Mouse (Mus musculus): ENCODE results near the gene Guf1. TPM values are rescaled to one million over a fixed set of nuclear protein-coding genes. Genes with fewer than 3 reads are reported as not detected.

Guf1 gene
- 47.9 and 54.2 TPM in 2 replicates for polyA plus RNA-seq (2014; fragmentation: Nextera tagmentation; extraction: Ambion mirVana)

DNA sequence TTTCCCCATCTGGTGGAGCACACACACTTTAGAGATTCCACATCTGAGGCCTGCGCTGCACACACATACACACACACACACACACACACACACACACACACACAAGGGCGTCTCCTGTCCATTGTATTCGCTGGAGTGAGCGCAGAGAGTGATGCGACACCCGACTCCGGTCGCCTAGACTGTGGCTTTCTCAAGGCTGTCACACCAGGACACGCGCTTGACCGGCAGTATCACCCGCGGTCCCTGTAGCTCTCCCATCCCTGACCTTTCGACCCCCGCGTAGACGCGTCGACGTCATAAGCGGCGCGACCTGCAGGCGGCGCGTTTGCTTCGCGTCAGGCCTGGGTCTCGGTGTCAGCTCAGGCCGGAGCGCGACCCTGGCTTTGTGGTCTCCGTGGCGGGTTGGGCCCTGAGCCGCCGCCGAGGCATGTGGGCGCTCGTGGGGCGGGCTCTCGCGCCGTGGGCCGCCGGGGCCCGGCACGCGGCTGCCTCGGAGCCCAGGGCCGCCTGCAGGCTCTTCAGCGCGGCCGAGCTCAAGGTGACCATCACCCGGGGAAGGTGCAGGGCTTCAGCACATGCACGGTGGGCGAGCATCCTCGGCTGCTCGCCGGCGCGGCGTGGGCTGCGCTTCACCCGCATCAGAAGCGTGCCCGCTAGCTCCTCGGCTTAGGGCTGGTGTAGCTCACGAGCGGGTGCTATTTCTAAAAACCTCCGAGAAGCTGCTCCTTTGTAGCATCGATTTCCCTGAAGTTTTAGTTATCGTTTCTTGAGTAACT, at the start of gene Guf1:
Guf1 (plus strand) TSS at position 296 of the 776 bp plus-strand sequence.
- Histone ChIP-seq H3K27ac (replicated peaks; ENCODE audit: low read depth, low read length) (peak within 1 kb of the TSS; percentile 59), H3K4me2 (ENCODE audit: low read depth, severe bottlenecking) (peak within 1 kb of the TSS; percentile 56), H3K27me3 (ENCODE audit: control insufficient read depth, insufficient read depth, low read length) (no peaks in the 10 kb centered on the region), H3K9me3 (ENCODE audit: control insufficient read depth, low read length) (no peaks in the 10 kb centered on the region), H3K36me3 (ENCODE audit: control insufficient read depth, insufficient read depth, low read length) (no peaks in the 10 kb centered on the region), H3K4me3 (ENCODE audit: low read depth, low read length) (peak within 1 kb of the TSS; percentile 83), H3K4me1 (ENCODE audit: control insufficient read depth, insufficient read depth, low read length) (no peaks in the 10 kb centered on the region; the same call in 1 of the 2 replicates), H3K9ac (ENCODE audit: low read length) (peak within 1 kb of the TSS; percentile 97)
- peak; percentile 92 for ATAC-seq (ENCODE audit: insufficient number of reproducible peaks, low FRiP score, low TSS enrichment, low read depth)
- DNase-seq (ENCODE audit: low spot score) = peak; percentile 96
- 2% methylated on average over 68 of the region's 72 CpGs for WGBS

DNA sequence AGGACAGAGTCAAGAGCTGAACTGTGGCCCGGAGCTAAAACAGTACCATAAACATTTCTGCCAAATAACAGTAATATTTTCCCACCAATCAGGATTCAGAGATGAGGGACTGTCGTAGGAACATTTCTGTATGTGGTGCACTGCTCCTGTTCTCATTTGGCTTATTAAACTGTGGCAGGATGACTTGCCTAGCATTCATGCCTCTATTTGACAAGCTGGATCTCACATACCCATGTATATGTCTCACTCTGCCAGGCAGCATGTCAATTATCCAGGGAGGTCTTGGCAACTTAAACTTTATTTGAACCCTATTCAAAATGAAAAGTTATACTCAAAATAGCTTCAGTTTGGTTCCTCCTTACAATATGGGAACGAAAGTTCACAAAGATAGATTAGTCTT, 49.7 kb upstream of the Guf1 start:
- no peak overlapping the region for H3K4me2 ChIP-seq (ENCODE audit: low read depth, severe bottlenecking)
- 93% methylated on average over 3 of the region's 3 CpGs for WGBS
- H3K36me3 ChIP-seq (ENCODE audit: control insufficient read depth, insufficient read depth, low read length) = no peaks in the 10 kb centered on the region
- H3K4me3 ChIP-seq (ENCODE audit: low read depth, low read length) = no peak overlapping the region
- ATAC-seq (ENCODE audit: insufficient number of reproducible peaks, low FRiP score, low TSS enrichment, low read depth) (no peak), DNase-seq (ENCODE audit: low spot score) (no peak)
- H3K9ac ChIP-seq (ENCODE audit: low read length) = no peak overlapping the region
- H3K27ac ChIP-seq (replicated peaks; ENCODE audit: low read depth, low read length) = no peak overlapping the region
- H3K27me3 ChIP-seq (ENCODE audit: control insufficient read depth, insufficient read depth, low read length) = no peaks in the 10 kb centered on the region
- H3K9me3 ChIP-seq (ENCODE audit: control insufficient read depth, low read length) = no peaks in the 10 kb centered on the region
- no peaks in the 10 kb centered on the region for H3K4me1 ChIP-seq (ENCODE audit: control insufficient read depth, insufficient read depth, low read length)

DNA sequence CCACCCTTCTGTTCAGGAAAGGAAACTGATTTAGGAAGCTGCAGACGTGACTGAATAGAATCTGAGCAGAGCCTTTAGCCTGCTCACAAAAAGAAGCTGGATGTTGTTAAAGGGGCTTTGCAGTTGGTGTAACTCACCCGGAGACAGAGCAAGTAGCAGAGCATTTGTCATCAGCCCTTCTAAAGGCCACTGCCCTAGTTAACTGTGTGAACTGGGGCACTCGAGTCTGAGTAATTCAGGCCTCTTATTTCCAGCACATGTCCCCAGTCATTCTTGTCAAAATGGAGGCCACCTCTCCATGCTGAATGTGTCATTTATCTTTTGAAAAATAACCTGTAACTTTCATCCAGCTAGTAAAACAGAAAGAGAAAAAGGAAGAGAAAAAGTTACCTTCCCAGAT, 45.1 kb upstream of the Guf1 start:
- Histone ChIP-seq H3K36me3 (ENCODE audit: control insufficient read depth, insufficient read depth, low read length) (no peaks in the 10 kb centered on the region), H3K9ac (ENCODE audit: low read length) (no peak overlapping the region), H3K27me3 (ENCODE audit: control insufficient read depth, insufficient read depth, low read length) (no peaks in the 10 kb centered on the region), H3K4me3 (ENCODE audit: low read depth, low read length) (no peak overlapping the region), H3K9me3 (ENCODE audit: control insufficient read depth, low read length) (no peaks in the 10 kb centered on the region), H3K27ac (replicated peaks; ENCODE audit: low read depth, low read length) (no peak overlapping the region), H3K4me1 (ENCODE audit: control insufficient read depth, insufficient read depth, low read length) (no peaks in the 10 kb centered on the region), H3K4me2 (ENCODE audit: low read depth, severe bottlenecking) (no peak overlapping the region)
- no peak for ATAC-seq (ENCODE audit: insufficient number of reproducible peaks, low FRiP score, low TSS enrichment, low read depth)
- DNase-seq (ENCODE audit: low spot score) = no peak
- 40% methylated on average over 3 of the region's 3 CpGs for WGBS

DNA sequence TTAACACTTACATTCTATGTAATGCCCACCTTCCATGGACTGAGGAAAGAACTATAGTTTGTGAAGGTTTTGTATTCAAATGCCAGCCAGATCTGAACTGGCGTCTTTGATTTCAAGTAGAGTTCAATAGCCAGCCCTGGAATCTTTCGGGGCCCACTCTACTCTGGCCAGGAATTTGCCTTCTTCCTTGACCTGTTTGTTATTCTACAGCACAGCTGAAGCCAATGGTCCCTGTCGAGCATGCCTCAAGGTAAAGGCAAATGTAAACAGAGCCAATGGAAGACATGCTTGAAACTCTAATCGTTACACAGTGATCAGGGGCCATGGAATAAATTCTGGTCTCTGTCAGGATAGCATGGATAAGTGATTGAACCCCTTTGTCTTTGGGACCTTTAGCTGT, 44.5 kb upstream of the Guf1 start:
- no peak for DNase-seq (ENCODE audit: low spot score)
- no peak for ATAC-seq (ENCODE audit: insufficient number of reproducible peaks, low FRiP score, low TSS enrichment, low read depth)
- no peak overlapping the region for H3K9ac ChIP-seq (ENCODE audit: low read length)
- no peaks in the 10 kb centered on the region for H3K27me3 ChIP-seq (ENCODE audit: control insufficient read depth, insufficient read depth, low read length)
- no peaks in the 10 kb centered on the region for H3K4me1 ChIP-seq (ENCODE audit: control insufficient read depth, insufficient read depth, low read length)
- H3K4me2 ChIP-seq (ENCODE audit: low read depth, severe bottlenecking) = no peak overlapping the region
- no peaks in the 10 kb centered on the region for H3K36me3 ChIP-seq (ENCODE audit: control insufficient read depth, insufficient read depth, low read length)
- WGBS = 77% methylated on average over 4 of the region's 4 CpGs
- H3K27ac ChIP-seq (replicated peaks; ENCODE audit: low read depth, low read length) = no peak overlapping the region
- no peaks in the 10 kb centered on the region for H3K9me3 ChIP-seq (ENCODE audit: control insufficient read depth, low read length)
- H3K4me3 ChIP-seq (ENCODE audit: low read depth, low read length) = no peak overlapping the region

DNA sequence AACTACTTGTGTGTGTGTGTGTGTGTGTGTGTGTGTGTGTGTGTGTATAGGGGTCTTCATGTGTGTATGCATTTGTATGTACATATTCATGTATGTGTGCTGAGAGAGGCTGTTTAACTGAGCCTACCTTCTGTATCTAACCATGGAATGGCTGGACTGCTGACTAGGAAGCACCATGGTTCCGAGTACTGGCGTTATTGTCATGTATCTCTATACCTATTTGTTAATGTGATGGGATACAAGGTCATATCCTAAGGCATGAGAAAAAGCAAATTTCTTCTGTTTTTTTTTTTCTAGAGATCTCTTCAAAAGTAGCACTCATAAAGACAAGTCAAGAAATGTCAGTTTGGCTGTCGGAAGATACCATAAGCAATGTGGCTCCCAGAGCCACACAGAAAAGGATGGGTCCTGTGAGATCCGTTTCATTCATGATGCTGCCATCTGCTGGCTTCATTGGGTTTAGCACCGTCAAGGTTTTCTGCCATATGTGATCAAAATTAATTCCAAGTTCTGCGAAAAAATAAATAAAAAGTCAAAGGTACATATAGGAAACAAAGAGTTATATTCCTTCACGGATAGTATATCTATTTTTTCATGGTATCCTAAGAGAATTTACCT, 36.0 kb upstream of the Guf1 start:
- no peaks in the 10 kb centered on the region for H3K9me3 ChIP-seq (ENCODE audit: control insufficient read depth, low read length)
- H3K4me2 ChIP-seq (ENCODE audit: low read depth, severe bottlenecking) = no peak overlapping the region
- H3K27me3 ChIP-seq (ENCODE audit: control insufficient read depth, insufficient read depth, low read length) = no peaks in the 10 kb centered on the region
- no peak overlapping the region for H3K4me3 ChIP-seq (ENCODE audit: low read depth, low read length)
- ATAC-seq (ENCODE audit: insufficient number of reproducible peaks, low FRiP score, low TSS enrichment, low read depth) = no peak
- H3K4me1 ChIP-seq (ENCODE audit: control insufficient read depth, insufficient read depth, low read length) = no peaks in the 10 kb centered on the region
- no peak overlapping the region for H3K27ac ChIP-seq (replicated peaks; ENCODE audit: low read depth, low read length)
- WGBS = 41% methylated on average over 7 of the region's 7 CpGs
- DNase-seq (ENCODE audit: low spot score) = peak; percentile 67
- H3K9ac ChIP-seq (ENCODE audit: low read length) = no peak overlapping the region
- H3K36me3 ChIP-seq (ENCODE audit: control insufficient read depth, insufficient read depth, low read length) = no peaks in the 10 kb centered on the region

DNA sequence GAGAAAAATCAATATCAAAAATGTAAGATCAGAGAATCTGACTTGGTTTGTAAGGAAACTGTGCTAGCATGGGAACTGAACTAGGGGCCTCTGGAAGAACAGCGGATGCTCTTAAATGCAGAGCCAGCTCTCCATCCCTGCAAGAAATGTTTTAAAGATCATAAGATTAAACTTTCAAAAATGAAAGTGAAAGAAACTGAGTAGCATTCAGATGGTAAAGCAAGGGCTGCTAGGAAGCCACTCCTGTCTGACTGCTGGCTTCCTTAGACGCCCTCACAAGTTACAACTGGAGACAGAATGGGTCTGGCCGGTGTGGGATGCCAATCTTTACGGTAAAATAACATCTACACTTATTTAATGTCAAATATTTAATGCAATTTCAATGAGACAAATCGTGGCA, 34.7 kb upstream of the Guf1 start:
- H3K27me3 ChIP-seq (ENCODE audit: control insufficient read depth, insufficient read depth, low read length) = no peaks in the 10 kb centered on the region
- H3K4me1 ChIP-seq (ENCODE audit: control insufficient read depth, insufficient read depth, low read length) = no peaks in the 10 kb centered on the region
- H3K36me3 ChIP-seq (ENCODE audit: control insufficient read depth, insufficient read depth, low read length) = no peaks in the 10 kb centered on the region
- H3K4me2 ChIP-seq (ENCODE audit: low read depth, severe bottlenecking) = no peak overlapping the region
- no peak overlapping the region for H3K4me3 ChIP-seq (ENCODE audit: low read depth, low read length)
- ATAC-seq (ENCODE audit: insufficient number of reproducible peaks, low FRiP score, low TSS enrichment, low read depth) = no peak
- H3K27ac ChIP-seq (replicated peaks; ENCODE audit: low read depth, low read length) = no peak overlapping the region
- H3K9ac ChIP-seq (ENCODE audit: low read length) = no peak overlapping the region
- no peaks in the 10 kb centered on the region for H3K9me3 ChIP-seq (ENCODE audit: control insufficient read depth, low read length)
- 70% methylated on average over 5 of the region's 5 CpGs for WGBS
- DNase-seq (ENCODE audit: low spot score) = no peak

DNA sequence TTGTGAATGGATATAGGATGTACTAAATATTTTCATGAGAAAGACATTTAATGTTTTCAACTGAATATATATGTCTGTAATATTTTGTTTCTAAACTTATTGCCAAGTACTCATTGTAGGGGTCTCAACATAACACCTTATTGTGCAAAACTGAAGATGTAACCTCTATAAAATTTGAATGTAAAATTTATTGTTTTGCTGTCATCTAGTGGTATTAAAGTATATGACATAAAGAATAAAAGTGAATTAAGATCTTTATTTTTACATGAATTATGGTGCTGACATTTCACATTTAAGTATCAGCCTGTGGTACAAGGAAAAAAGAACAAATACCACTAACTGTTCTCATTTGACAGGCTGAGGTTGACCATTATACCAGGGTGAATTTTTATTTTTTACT, 32.8 kb upstream of the Guf1 start:
- no peaks in the 10 kb centered on the region for H3K27me3 ChIP-seq (ENCODE audit: control insufficient read depth, insufficient read depth, low read length)
- DNase-seq (ENCODE audit: low spot score) (no peak), ATAC-seq (ENCODE audit: insufficient number of reproducible peaks, low FRiP score, low TSS enrichment, low read depth) (no peak)
- H3K27ac ChIP-seq (replicated peaks; ENCODE audit: low read depth, low read length) = no peak overlapping the region
- no peak overlapping the region for H3K4me2 ChIP-seq (ENCODE audit: low read depth, severe bottlenecking)
- H3K9ac ChIP-seq (ENCODE audit: low read length) = no peak overlapping the region
- no peaks in the 10 kb centered on the region for H3K4me1 ChIP-seq (ENCODE audit: control insufficient read depth, insufficient read depth, low read length)
- no peaks in the 10 kb centered on the region for H3K36me3 ChIP-seq (ENCODE audit: control insufficient read depth, insufficient read depth, low read length)
- H3K4me3 ChIP-seq (ENCODE audit: low read depth, low read length) = no peak overlapping the region
- no peaks in the 10 kb centered on the region for H3K9me3 ChIP-seq (ENCODE audit: control insufficient read depth, low read length)

DNA sequence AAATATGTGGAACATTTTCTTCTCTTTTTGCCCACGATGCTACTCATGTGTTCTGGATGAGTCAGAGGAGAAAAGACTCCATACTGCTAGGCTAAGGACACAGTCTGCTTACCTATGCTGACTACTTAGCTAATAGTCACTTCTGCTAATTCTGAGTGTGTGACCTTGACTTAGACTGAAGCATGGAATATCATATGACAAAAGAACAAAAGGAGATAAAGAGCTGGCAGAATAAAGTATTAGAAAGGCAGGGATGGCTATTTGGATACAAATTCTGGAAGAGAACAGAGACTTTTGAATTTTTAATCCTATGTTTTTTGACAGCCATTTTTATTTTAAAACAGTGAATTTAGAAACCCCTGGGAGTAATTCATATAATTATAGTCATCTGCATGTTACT, 15.0 kb upstream of the Guf1 start:
- no peak overlapping the region for H3K27ac ChIP-seq (replicated peaks; ENCODE audit: low read depth, low read length)
- H3K9ac ChIP-seq (ENCODE audit: low read length) = no peak overlapping the region
- no peaks in the 10 kb centered on the region for H3K36me3 ChIP-seq (ENCODE audit: control insufficient read depth, insufficient read depth, low read length)
- no peaks in the 10 kb centered on the region for H3K4me1 ChIP-seq (ENCODE audit: control insufficient read depth, insufficient read depth, low read length)
- no peak overlapping the region for H3K4me2 ChIP-seq (ENCODE audit: low read depth, severe bottlenecking)
- H3K27me3 ChIP-seq (ENCODE audit: control insufficient read depth, insufficient read depth, low read length) = no peaks in the 10 kb centered on the region
- DNase-seq (ENCODE audit: low spot score) (no peak), ATAC-seq (ENCODE audit: insufficient number of reproducible peaks, low FRiP score, low TSS enrichment, low read depth) (no peak)
- H3K9me3 ChIP-seq (ENCODE audit: control insufficient read depth, low read length) = no peaks in the 10 kb centered on the region
- no peak overlapping the region for H3K4me3 ChIP-seq (ENCODE audit: low read depth, low read length)
- WGBS = 84% methylated on average over 1 of the region's 1 CpGs

Data from limb, embryonic 11.5 days (tissue).